Mouse (Mus musculus) adrenal gland, adult 18-20 months (tissue): ENCODE measurements at regions not wholly inside any gene's neighbourhood (a gene's known extent, or its start where the extent isn't known, plus 50 kb on each side); places are given as distances from the start of the nearest gene placed in this dataset.

Source experiments
- DNase-seq, 2 experiments: peaks; one replicate each; pipeline ENCODE4 v3.0.0; 2021 to 2022; ENCODE audit warnings: low spot score in 2 of 2

DNA sequence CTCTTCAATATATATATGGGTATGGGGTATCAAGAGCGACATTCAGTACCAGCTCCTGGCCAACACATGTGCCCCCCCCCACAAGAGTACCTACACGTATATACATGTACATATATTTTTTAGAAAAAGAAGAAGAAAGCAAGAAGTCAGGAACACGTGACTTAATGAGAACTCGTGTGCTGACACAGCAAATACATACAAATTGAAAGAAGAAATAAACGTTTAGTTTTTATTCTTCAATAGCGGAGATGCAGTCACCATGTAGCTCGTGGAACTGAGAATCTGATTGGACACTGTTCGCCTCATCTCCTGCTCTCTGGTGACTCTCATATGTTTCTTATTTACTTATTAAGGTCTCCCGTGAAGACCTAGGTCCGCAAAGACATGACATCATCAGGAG, 80.3 kb upstream of the Six2 start:
- no peak for DNase-seq

DNA sequence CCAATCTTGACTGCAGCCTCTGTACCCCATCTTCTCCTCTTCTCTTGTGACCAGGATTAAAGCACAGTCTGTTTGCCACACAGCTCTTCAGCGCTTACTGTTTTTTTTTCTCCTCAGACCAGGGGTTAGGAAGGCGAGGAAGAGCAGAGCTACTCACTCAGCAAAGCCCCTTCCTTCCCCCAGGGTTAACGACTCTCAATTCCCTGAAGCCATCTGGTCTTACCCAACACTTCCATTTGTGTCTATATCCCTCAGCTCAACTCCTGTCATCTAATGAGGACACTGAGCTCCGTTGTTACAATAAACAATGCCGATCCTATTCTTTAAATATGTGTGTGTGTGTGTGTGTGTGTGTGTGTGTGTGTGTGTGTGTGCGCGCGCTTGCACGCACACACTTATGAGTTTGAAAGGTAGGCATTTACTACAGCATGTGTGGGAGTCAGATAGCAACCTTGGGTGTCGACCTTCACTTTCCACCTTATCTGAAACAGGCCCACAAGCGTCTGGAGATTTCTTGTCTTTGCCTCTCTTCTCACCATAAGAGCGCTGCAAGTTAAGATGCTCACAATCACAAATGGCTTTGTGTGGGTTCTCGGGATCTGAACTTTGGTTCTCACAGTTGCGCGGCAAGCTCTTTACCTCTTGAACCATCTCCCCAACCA, 79.3 kb upstream of the Six2 start:
- no peak for DNase-seq

- no peak for DNase-seq
Measured at GRCm38 (mm10) chr17:85766556-85766955, 78.5 kb upstream of the Six2 start.

DNA sequence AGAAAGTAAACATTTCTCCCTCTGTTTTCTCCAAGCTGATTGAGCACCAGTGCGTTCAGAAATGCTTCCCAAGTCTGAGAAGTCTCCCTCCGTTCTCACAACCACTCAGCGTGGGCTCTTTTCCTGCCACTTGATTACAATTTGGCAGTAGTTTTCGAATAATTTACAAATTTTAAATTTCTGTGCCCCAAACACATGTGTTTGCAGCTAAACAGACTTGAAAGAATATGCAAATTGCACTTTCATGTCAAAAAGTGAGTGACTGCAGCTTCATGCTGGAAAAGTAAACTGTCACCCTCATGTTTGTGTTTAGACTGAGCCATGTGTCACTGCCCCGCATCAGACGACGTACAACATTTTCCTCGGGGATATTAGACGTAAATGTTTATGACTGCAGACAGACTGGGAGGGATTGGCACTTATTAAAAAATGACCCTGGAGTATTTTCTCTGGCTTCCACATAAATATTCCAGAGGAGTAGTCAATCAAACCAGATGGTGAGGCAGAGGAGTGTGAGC, 70.6 kb upstream of the Six2 start:
- no peak for DNase-seq

GRCm38 (mm10) chr17:85757647-85758046, 69.6 kb upstream of the Six2 start:
- no peak for DNase-seq

- DNase-seq = no peak
Measured at GRCm38 (mm10) chr17:85755557-85755956, 67.5 kb upstream of the Six2 start.

GRCm38 (mm10) chr17:85748649-85749081, 60.6 kb upstream of the Six2 start:
- no peak for DNase-seq

GRCm38 (mm10) chr17:85747976-85748648, 60.0 kb upstream of the Six2 start:
- no peak for DNase-seq
